Mouse (Mus musculus) forebrain, postnatal 0 days (tissue): ENCODE measurements around the gene Ccne1. TPM values are rescaled to one million over a fixed set of nuclear protein-coding genes. Genes with fewer than 3 reads are reported as not detected.

ENCODE experiments used
- ATAC-seq: fragments of 200-750 bp; cut with Nextera tagmentation; 2 replicates; pipeline ENCODE4 v1.8.0; 2017; ENCODE audit warnings: mild to moderate bottlenecking, moderate library complexity
- DNase-seq: peaks from one replicate; pipeline ENCODE4 v3.0.0-alpha.2; 2015
- H3K27ac ChIP-seq: fragments of 300-500 bp; sonication (generic); 2 replicates; pipeline ENCODE4 v1.5.1; 2014; ENCODE audit warnings: low read depth, mild to moderate bottlenecking, antibody characterized with exemption, low read length, moderate library complexity, mixed read lengths
- H3K27me3 ChIP-seq: fragments of 300-500 bp; sonication (generic); 2 replicates; pipeline ENCODE4 v1.6.1; 2014; ENCODE audit warnings: mild to moderate bottlenecking, low read length, mixed read lengths; ENCODE audit not compliant: insufficient read depth
- H3K36me3 ChIP-seq: fragments of 300-500 bp; sonication (generic); 2 replicates; pipeline ENCODE4 v1.6.1; 2014; ENCODE audit warnings: mild to moderate bottlenecking, moderate library complexity; ENCODE audit not compliant: insufficient read depth
- H3K4me1 ChIP-seq: fragments of 300-500 bp; sonication (generic); 2 replicates; pipeline ENCODE4 v1.6.1; 2014; ENCODE audit warnings: antibody characterized with exemption; ENCODE audit not compliant: insufficient read depth
- H3K4me2 ChIP-seq: fragments of 300-500 bp; sonication (generic); 2 replicates; pipeline ENCODE4 v1.6.1; 2014; ENCODE audit warnings: low read depth, mild to moderate bottlenecking, moderate library complexity
- H3K4me3 ChIP-seq: fragments of 300-500 bp; sonication (generic); 2 replicates; pipeline ENCODE4 v1.5.1; 2014; ENCODE audit warnings: low read depth, low read length, mixed read lengths
- H3K9ac ChIP-seq: fragments of 300-500 bp; sonication (generic); 2 replicates; pipeline ENCODE4 v1.6.1; 2014; ENCODE audit warnings: mild to moderate bottlenecking
- H3K9me3 ChIP-seq: fragments of 300-500 bp; sonication (generic); 2 replicates; pipeline ENCODE4 v1.6.1; 2016; ENCODE audit warnings: low read length
- CTCF ChIP-seq: sonication (generic); IDR thresholded peaks from 2 replicates; pipeline ENCODE4 v1.5.1; 2016; ENCODE audit warnings: antibody characterized with exemption, control low read depth, low read depth
- WGBS: fragments of 180-500 bp; shearing (Covaris S2); extraction: QIAGEN DNeasy Blood & Tissue Kit; methylation state at CpG from one replicate; pipeline ENCODE4 v1.1.7; 2014; 5-methylcytosine and 5-hydroxymethylcytosine counted together
- polyA plus RNA-seq: library from polyadenylated mRNA; unstranded; fragments of >200 nt; fragmentation: Nextera tagmentation; extraction: Ambion mirVana; gene quantifications from 2 replicates; pipeline ENCODE4 v1.2.1, GENCODE M21; 2015
- total RNA-seq: library from RNA; depleted of rRNA; stranded (reverse); fragments of >200 nt; gene quantifications from 2 replicates; pipeline ENCODE4 v1.2.3, GENCODE M21; 2014

Ccne1 gene
- total and polyA plus RNA-seq, 2 experiments from 2014 or later: 9.9 to 11.8 TPM

- Histone ChIP-seq H3K27me3 (no peaks in the 10 kb centered on the region; the same call in 1 of the 2 replicates), H3K9ac (no peak overlapping the region), H3K27ac (no peak overlapping the region), H3K4me2 (no peak overlapping the region), H3K9me3 (no peaks in the 10 kb centered on the region), H3K4me1 (no peaks in the 10 kb centered on the region), H3K4me3 (no peak overlapping the region), H3K36me3 (no peaks in the 10 kb centered on the region)
- DNase-seq (no peak), ATAC-seq (no peak)
- WGBS: 13% methylated on average over 1 of the region's 1 CpGs
- no peak for TF ChIP-seq CTCF
Observed at GRCm38 (mm10) chr7:38118594-38118993, 11.3 kb upstream of the Ccne1 start.

GRCm38 (mm10) chr7:38112451-38112850 is 5.1 kb upstream of the Ccne1 start:
- Histone ChIP-seq H3K4me3 (no peak overlapping the region), H3K9ac (no peak overlapping the region), H3K27me3 (0 out of 2 replicates have a peak, but pooled peaks cover 4% of the 10 kb centered on the region), H3K4me2 (no peak overlapping the region), H3K27ac (no peak overlapping the region), H3K9me3 (no peaks in the 10 kb centered on the region), H3K4me1 (no peaks in the 10 kb centered on the region), H3K36me3 (no peaks in the 10 kb centered on the region)
- no peak for TF ChIP-seq CTCF
- DNase-seq (no peak), ATAC-seq (no peak)
- WGBS: 89% methylated on average over 9 of the region's 9 CpGs

GRCm38 (mm10) chr7:38111996-38112395 is 4.7 kb upstream of the Ccne1 start:
- Histone ChIP-seq H3K27ac (no peak overlapping the region), H3K4me1 (no peaks in the 10 kb centered on the region), H3K9ac (no peak overlapping the region), H3K4me2 (no peak overlapping the region), H3K9me3 (no peaks in the 10 kb centered on the region), H3K4me3 (no peak overlapping the region), H3K27me3 (0 out of 2 replicates have a peak, but pooled peaks cover 4% of the 10 kb centered on the region), H3K36me3 (no peaks in the 10 kb centered on the region)
- WGBS: 51% methylated on average over 3 of the region's 3 CpGs
- DNase-seq: peak; percentile 31
- TF ChIP-seq CTCF: no peak
- ATAC-seq: no peak

- WGBS: 37% methylated on average over 10 of the region's 10 CpGs
- Histone ChIP-seq H3K9me3 (no peaks in the 10 kb centered on the region), H3K9ac (peak overlapping the region; percentile 60), H3K27ac (no peak overlapping the region), H3K4me3 (peak overlapping the region; percentile 64), H3K4me1 (no peaks in the 10 kb centered on the region), H3K4me2 (peak overlapping the region; percentile 96), H3K27me3 (0 out of 2 replicates have a peak, but pooled peaks cover 4% of the 10 kb centered on the region), H3K36me3 (no peaks in the 10 kb centered on the region)
- no peak for TF ChIP-seq CTCF
- ATAC-seq (no peak), DNase-seq (no peak)
Observed at GRCm38 (mm10) chr7:38108260-38108632, 912 bp upstream of the Ccne1 start.

GRCm38 (mm10) chr7:38106711-38107311 is 523 bp downstream of the Ccne1 start:
- 4% methylated on average over 42 of the region's 47 CpGs for WGBS
- Histone ChIP-seq H3K9ac (peak overlapping the region; percentile 60), H3K27me3 (0 out of 2 replicates have a peak, but pooled peaks cover 4% of the 10 kb centered on the region), H3K9me3 (no peaks in the 10 kb centered on the region), H3K36me3 (no peaks in the 10 kb centered on the region), H3K4me3 (peak overlapping the region; percentile 64), H3K4me1 (no peaks in the 10 kb centered on the region), H3K4me2 (peak overlapping the region; percentile 96), H3K27ac (no peak overlapping the region)
- TF ChIP-seq CTCF: no peak
- DNase-seq (no peak), ATAC-seq (no peak; the same call in 1 of the 2 replicates)

GRCm38 (mm10) chr7:38105379-38105778 is 2.0 kb downstream of the Ccne1 start:
- no peak overlapping the region for H3K4me3 ChIP-seq
- WGBS: 95% methylated on average over 3 of the region's 3 CpGs

GRCm38 (mm10) chr7:38104097-38104496 is 3.2 kb downstream of the Ccne1 start:
- 45% methylated on average over 5 of the region's 5 CpGs for WGBS
- ATAC-seq (no peak), DNase-seq (no peak)
- Histone ChIP-seq H3K9ac (no peak overlapping the region), H3K4me2 (no peak overlapping the region), H3K9me3 (no peaks in the 10 kb centered on the region), H3K27me3 (0 out of 2 replicates have a peak, but pooled peaks cover 4% of the 10 kb centered on the region), H3K27ac (no peak overlapping the region), H3K4me1 (no peaks in the 10 kb centered on the region), H3K4me3 (no peak overlapping the region), H3K36me3 (0 out of 2 replicates have a peak, but pooled peaks cover 2% of the 10 kb centered on the region)
- no peak for TF ChIP-seq CTCF

More at GRCm38 (mm10) chr7:38105379-38105778, 2.0 kb downstream of the Ccne1 start:
- Histone ChIP-seq H3K36me3 (no peaks in the 10 kb centered on the region), H3K27me3 (0 out of 2 replicates have a peak, but pooled peaks cover 4% of the 10 kb centered on the region), H3K9me3 (no peaks in the 10 kb centered on the region), H3K4me1 (no peaks in the 10 kb centered on the region), H3K4me2 (no peak overlapping the region), H3K9ac (no peak overlapping the region), H3K27ac (no peak overlapping the region)
- no peak for ATAC-seq
- no peak for TF ChIP-seq CTCF
- DNase-seq: no peak
